Mouse (Mus musculus) liver, embryonic 16.5 days (tissue): ENCODE measurements around the gene Gtf2h2. TPM values are rescaled to one million over a fixed set of nuclear protein-coding genes. Genes with fewer than 3 reads are reported as not detected.
"Not testable (repeated sequence)": the region's sequence is repeated elsewhere in the genome, so short reads cannot be mapped to it uniquely, and the experiment has no call there.

ENCODE experiments used
- ATAC-seq: fragments of 200-750 bp; cut with Nextera tagmentation; 2 replicates; pipeline ENCODE4 v1.8.0; 2017; ENCODE audit warnings: low read depth, mild to moderate bottlenecking, moderate number of reproducible peaks, moderate library complexity
- H3K27ac ChIP-seq: fragments of 300-500 bp; sonication (generic); 2 replicates; pipeline ENCODE4 v1.5.1; 2014; ENCODE audit warnings: mild to moderate bottlenecking, low read length
- H3K27me3 ChIP-seq: fragments of 300-500 bp; sonication (generic); 2 replicates; pipeline ENCODE4 v1.6.1; 2014; ENCODE audit warnings: low read depth, low read length, mixed read lengths; ENCODE audit not compliant: control insufficient read depth, insufficient read depth
- H3K36me3 ChIP-seq: fragments of 300-500 bp; sonication (generic); 2 replicates; pipeline ENCODE4 v1.6.1; 2014; ENCODE audit warnings: mild to moderate bottlenecking; ENCODE audit not compliant: control insufficient read depth, insufficient read depth
- H3K4me1 ChIP-seq: fragments of 300-500 bp; sonication (generic); 2 replicates; pipeline ENCODE4 v1.6.1; 2014; ENCODE audit warnings: low read depth, low read length, mixed read lengths; ENCODE audit not compliant: control insufficient read depth
- H3K4me2 ChIP-seq: fragments of 300-500 bp; sonication (generic); 2 replicates; pipeline ENCODE4 v1.6.1; 2014; ENCODE audit warnings: low read depth, low read length, mixed read lengths
- H3K4me3 ChIP-seq: fragments of 300-500 bp; sonication (generic); 2 replicates; pipeline ENCODE4 v1.5.1; 2014; ENCODE audit warnings: low read depth, mild to moderate bottlenecking, low read length
- H3K9ac ChIP-seq: fragments of 300-500 bp; sonication (generic); 2 replicates; pipeline ENCODE4 v1.6.1; 2014; ENCODE audit warnings: low read depth, low read length
- H3K9me3 ChIP-seq: fragments of 300-500 bp; sonication (generic); replicated peaks from 2 replicates; pipeline ENCODE4 v1.6.1; 2016; ENCODE audit warnings: low read length; ENCODE audit not compliant: control insufficient read depth
- WGBS: fragments of 180-500 bp; shearing (Covaris S2); extraction: QIAGEN DNeasy Blood & Tissue Kit; methylation state at CpG from one replicate; pipeline ENCODE4 v1.1.7; 2014; ENCODE audit not compliant: insufficient replicate concordance; 5-methylcytosine and 5-hydroxymethylcytosine counted together
- polyA plus RNA-seq: library from polyadenylated mRNA; unstranded; fragments of >200 nt; fragmentation: Nextera tagmentation; extraction: Ambion mirVana; gene quantifications from 2 replicates; pipeline ENCODE4 v1.2.1, GENCODE M21; 2015

Gtf2h2 gene
- polyA plus RNA-seq, 1 experiment from 2014 or later = 20.0 TPM

DNA sequence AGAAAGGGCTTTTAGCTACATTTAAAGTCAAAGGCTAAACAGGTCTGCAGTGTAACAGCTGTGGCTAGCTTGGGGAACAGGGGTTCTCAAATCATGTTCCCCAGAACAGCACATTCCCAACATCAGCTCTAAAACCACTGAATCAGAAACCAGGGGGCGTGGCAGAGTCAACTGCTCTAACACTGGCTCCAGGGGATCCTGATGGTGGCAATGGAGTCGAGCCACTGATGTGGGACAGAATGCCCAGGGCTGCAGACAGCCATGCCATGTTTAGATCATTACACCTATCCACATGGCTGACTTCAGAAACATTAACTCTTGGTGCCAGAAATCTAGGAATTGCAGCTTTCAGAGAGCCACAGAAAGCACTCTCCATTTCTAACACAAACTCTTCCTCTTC lies 26.8 kb upstream of the Gtf2h2 start:
- no peak overlapping the region for H3K27ac ChIP-seq

DNA sequence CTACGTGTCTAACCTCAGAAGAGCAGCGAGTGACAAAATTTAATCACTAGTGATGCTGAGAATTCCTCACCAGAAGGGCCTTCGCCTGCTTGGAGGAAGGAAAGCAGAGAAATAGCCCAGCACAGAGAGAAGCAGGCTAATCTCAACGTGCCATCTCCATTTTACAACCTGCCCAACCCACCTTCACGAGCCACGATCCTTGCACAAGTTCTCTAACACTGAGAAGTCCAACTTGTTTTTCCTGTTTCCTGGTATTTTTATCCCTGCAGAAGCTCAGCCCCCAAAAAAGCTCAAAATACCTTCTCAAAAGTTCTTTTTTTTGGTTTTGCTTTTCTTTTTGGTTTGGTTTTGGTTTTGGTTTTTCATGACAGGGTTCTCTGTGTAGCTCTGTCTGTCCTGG lies 25.8 kb upstream of the Gtf2h2 start:
- no peak for ATAC-seq
- H3K27me3 ChIP-seq = no peaks in the 10 kb centered on the region

More for the DNA sequence above, 26.8 kb upstream of the Gtf2h2 start:
- no peaks in the 10 kb centered on the region for H3K36me3 ChIP-seq
- no peaks in the 10 kb centered on the region for H3K27me3 ChIP-seq
- no peak overlapping the region for H3K4me2 ChIP-seq
- H3K9ac ChIP-seq = no peak overlapping the region
- peaks cover 4% of the 10 kb centered on the region for H3K4me1 ChIP-seq
- H3K4me3 ChIP-seq = no peak overlapping the region
- no peak for ATAC-seq
- 67% methylated on average over 2 of the region's 2 CpGs for WGBS
- H3K9me3 ChIP-seq = no peaks in the 10 kb centered on the region

DNA sequence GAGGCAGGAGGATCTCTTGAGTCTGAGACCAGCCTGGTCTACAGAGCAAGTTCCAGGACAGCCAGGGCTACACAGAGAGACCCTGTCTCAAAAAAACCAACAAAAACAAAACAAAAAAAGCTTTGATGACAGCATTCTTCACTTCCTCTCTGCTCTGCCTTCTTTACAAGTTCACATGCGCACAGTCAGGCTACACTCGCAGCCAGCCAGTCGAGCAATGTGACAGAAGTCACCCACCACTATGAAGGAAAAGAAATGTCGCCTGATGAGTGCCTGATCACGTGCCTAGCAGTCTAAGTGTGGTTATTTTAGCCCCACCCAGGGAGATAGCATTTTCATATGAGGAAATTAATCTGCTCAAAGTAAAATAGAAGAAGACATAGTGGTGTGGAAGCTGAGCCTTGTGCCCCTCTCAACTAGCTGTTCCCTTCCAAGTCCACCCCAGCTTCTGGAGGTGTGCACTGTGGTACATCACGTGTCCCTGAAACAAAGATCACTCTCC lies 25.3 kb upstream of the Gtf2h2 start:
- no peaks in the 10 kb centered on the region for H3K27me3 ChIP-seq
- no peak overlapping the region for H3K27ac ChIP-seq
- ATAC-seq = no peak
- no peak overlapping the region for H3K9ac ChIP-seq
- H3K4me2 ChIP-seq = no peak overlapping the region
- no peaks in the 10 kb centered on the region for H3K9me3 ChIP-seq
- WGBS = 49% methylated on average over 6 of the region's 6 CpGs
- no peaks in the 10 kb centered on the region for H3K4me1 ChIP-seq
- no peak overlapping the region for H3K4me3 ChIP-seq
- no peaks in the 10 kb centered on the region for H3K36me3 ChIP-seq

More for the DNA sequence above, 25.8 kb upstream of the Gtf2h2 start:
- Histone ChIP-seq H3K4me1 (peaks cover 1% of the 10 kb centered on the region; the same call in 1 of the 2 replicates), H3K9me3 (no peaks in the 10 kb centered on the region), H3K4me2 (no peak overlapping the region), H3K36me3 (no peaks in the 10 kb centered on the region), H3K9ac (no peak overlapping the region), H3K27ac (no peak overlapping the region), H3K4me3 (no peak overlapping the region)
- WGBS = 65% methylated on average over 6 of the region's 6 CpGs

DNA sequence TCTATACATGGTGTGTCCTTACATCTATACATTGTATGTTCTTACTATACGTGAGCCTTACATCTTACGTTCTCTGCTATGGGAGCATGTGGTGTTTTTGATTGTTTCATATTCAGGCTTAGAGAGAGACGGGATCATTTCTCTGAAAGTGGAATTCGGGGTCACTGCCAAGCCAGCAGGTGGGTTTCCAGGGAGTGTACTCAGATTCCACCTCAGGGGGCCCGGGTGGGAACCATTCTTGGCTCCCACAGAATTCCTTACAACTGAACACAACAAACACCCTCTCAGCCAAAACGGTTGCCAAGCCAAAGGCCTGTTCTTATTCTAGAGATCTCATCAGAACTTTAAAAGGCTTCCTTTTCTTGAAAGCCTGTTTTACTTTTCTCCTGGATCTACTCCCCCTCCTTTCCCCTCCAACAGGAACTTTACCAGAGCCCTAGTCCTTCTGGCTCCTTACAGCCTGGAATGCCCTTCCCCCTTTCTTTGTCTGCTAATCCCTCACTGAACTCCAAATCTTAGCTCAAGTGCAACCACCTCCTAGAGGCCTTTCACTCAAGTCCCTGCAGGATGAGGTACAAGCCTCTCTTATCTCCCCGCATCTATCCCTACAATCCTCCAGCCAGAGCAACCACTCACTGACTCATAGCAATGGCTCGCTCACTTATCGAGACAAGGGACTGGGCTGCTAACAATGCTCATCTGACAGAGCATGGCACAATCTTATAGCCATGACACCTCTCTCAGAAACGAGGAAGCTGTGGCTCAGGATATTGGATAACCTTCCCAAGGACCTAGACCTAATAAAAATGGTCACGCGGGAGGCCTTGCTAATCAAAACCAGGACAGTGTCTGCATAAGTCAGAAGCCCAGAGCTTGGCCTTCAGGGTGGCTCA lies 24.1 kb upstream of the Gtf2h2 start:
- H3K9ac ChIP-seq = no peak overlapping the region
- no peak overlapping the region for H3K4me3 ChIP-seq
- no peak overlapping the region for H3K4me2 ChIP-seq
- 59% methylated on average over 12 of the region's 12 CpGs for WGBS
- no peaks in the 10 kb centered on the region for H3K27me3 ChIP-seq
- ATAC-seq = no peak
- no peaks in the 10 kb centered on the region for H3K9me3 ChIP-seq
- no peaks in the 10 kb centered on the region for H3K36me3 ChIP-seq
- H3K4me1 ChIP-seq = peaks cover 2% of the 10 kb centered on the region
- H3K27ac ChIP-seq = no peak overlapping the region

DNA sequence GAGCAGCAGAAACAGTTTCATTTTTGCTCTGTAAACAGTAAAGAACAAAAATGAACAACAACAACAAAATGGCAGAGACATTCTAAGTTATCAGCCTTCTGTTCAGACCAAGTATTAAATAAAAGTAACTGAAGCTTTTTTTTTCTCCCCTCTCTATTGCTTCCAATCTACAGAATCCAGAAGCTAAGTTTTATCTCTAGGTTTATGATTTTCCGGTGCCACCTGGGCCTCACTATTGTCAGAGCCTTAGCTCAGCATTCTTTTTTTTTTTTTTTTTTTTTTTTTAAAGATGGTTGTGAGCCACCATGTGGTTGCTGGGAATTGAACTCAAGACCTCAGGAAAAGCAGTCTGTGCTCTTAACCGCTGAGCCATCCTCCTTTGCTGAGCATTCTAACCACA lies 20.4 kb upstream of the Gtf2h2 start:
- Histone ChIP-seq H3K9me3 (no peaks in the 10 kb centered on the region), H3K27ac (peak overlapping the region; percentile 61), H3K4me3 (no peak overlapping the region), H3K4me2 (peak overlapping the region; percentile 26; the same call in 1 of the 2 replicates), H3K27me3 (no peaks in the 10 kb centered on the region), H3K4me1 (peaks cover 8% of the 10 kb centered on the region), H3K36me3 (no peaks in the 10 kb centered on the region), H3K9ac (no peak overlapping the region)
- 0 out of 2 replicates have a peak, but pooled peaks have one; percentile 20 for ATAC-seq
- 58% methylated on average over 2 of the region's 2 CpGs for WGBS

DNA sequence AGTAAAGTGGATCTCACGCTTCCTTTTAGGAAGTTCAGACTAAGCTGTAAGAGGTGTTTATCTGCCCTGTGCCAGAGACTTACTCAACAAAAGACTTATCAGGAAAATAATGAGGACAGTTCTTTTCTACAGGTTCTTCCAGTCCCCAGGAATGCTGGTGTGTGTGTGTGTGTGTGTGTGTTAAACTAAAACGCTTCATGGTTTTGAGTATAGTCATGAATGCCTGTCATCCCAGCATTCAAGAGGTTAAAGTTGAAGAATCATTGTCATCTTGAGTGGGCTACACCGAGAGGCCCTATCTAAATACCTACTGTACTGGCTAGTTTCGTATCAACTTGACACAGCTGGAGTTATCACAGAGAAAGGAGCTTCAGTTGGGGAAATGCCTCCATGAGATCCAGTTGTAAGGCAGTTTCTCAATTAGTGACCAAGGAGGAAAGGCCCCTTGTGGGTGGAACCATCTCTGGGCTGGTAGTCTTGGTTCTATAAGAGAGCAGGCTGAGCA lies 19.5 kb upstream of the Gtf2h2 start:
- ATAC-seq = peak; percentile 81
- peaks cover 8% of the 10 kb centered on the region for H3K4me1 ChIP-seq
- no peak overlapping the region for H3K4me3 ChIP-seq
- H3K9me3 ChIP-seq = no peaks in the 10 kb centered on the region
- H3K9ac ChIP-seq = no peak overlapping the region
- WGBS = 39% methylated on average over 4 of the region's 4 CpGs
- H3K27ac ChIP-seq = no peak overlapping the region
- no peaks in the 10 kb centered on the region for H3K27me3 ChIP-seq
- H3K36me3 ChIP-seq = no peaks in the 10 kb centered on the region
- H3K4me2 ChIP-seq = no peak overlapping the region

DNA sequence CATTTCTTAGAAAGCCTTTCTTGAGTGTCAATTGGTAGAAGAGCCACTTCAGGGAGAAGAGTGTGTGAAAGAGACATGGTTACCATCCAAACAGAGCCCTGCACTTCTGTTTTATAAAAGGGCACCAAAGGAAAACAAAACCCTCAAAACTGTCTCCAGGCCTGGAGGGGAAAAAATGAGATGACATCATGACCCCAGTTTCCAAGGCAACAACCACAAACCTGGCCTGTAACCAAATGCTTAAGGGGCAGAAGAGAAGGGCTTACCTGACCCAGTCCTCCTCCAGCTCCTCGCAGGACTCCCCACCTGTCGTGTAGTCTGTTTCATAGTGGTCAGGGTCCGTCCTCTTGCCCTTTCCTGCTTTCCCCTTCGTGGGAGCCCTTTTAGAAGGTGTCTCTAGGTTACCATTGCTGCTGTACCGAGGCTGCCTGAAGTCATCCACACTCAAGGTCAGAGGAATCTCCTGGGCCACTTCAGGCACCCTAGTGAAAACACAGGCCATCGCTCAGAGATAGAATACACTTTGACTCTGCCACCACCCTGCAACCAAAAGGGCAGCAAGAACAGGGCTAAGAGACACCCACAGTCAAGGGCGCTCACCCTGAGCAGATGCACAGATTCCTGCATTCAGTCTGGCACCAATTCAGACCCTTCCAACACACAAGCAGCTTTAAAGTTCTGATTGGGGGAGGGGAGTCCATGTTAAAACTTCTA lies 18.9 kb upstream of the Gtf2h2 start:
- no peaks in the 10 kb centered on the region for H3K27me3 ChIP-seq
- H3K4me1 ChIP-seq = peaks cover 8% of the 10 kb centered on the region
- WGBS = 54% methylated on average over 7 of the region's 7 CpGs
- ATAC-seq = 0 out of 2 replicates have a peak, but pooled peaks have one; percentile 12
- H3K9ac ChIP-seq = no peak overlapping the region
- 0 out of 2 replicates have a peak overlapping the region, but pooled peaks have one; percentile 5 for H3K27ac ChIP-seq
- no peak overlapping the region for H3K4me3 ChIP-seq
- no peak overlapping the region for H3K4me2 ChIP-seq
- H3K9me3 ChIP-seq = no peaks in the 10 kb centered on the region
- no peaks in the 10 kb centered on the region for H3K36me3 ChIP-seq

DNA sequence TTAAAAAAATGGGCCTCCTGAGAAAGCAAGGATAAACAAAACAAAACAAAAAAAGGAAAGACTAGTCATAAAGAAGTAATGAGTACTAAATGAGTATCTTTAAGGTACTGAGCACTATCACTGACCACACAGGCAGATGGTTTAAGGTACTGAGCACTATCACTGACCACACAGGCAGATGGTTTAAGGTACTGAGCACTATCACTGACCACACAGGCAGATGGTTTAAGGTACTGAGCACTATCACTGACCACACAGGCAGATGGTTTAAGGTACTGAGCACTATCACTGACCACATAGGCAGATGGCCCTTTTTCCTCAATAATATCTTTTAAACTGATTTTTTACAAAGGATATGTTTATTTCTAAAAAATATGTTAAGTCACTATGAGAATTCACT lies 7.2 kb upstream of the Gtf2h2 start:
- H3K9me3 ChIP-seq, H3K4me3 ChIP-seq, H3K27ac ChIP-seq, H3K9ac ChIP-seq, ATAC-seq, H3K4me2 ChIP-seq, H3K27me3 ChIP-seq, H3K4me1 ChIP-seq, H3K36me3 ChIP-seq: not testable (repeated sequence)
